Mouse (Mus musculus) neural tube, embryonic 12.5 days (tissue): Measurements from ENCODE around the gene Ginm1. TPM values are rescaled to one million over a fixed set of nuclear protein-coding genes. Genes with fewer than 3 reads are reported as not detected.

Experiments used
- ATAC-seq: fragments of 200-750 bp; cut with Nextera tagmentation; 2 replicates; pipeline ENCODE4 v1.8.0; 2017; ENCODE audit warnings: low read depth, mild to moderate bottlenecking, moderate TSS enrichment, moderate library complexity; ENCODE audit not compliant: low FRiP score
- H3K27ac ChIP-seq: fragments of 300-500 bp; sonication (generic); 2 replicates; pipeline ENCODE4 v1.5.1; 2016
- H3K27me3 ChIP-seq: fragments of 300-500 bp; sonication (generic); replicated peaks from 2 replicates; pipeline ENCODE4 v1.6.1; 2016; ENCODE audit warnings: mild to moderate bottlenecking
- H3K36me3 ChIP-seq: fragments of 300-500 bp; sonication (generic); 2 replicates; pipeline ENCODE4 v1.6.1; 2016; ENCODE audit warnings: mild to moderate bottlenecking
- H3K4me1 ChIP-seq: fragments of 300-500 bp; sonication (generic); 2 replicates; pipeline ENCODE4 v1.6.1; 2016
- H3K4me2 ChIP-seq: fragments of 300-500 bp; sonication (generic); replicated peaks from 2 replicates; pipeline ENCODE4 v1.6.1; 2016; ENCODE audit warnings: mild to moderate bottlenecking
- H3K4me3 ChIP-seq: fragments of 300-500 bp; sonication (generic); 2 replicates; pipeline ENCODE4 v1.5.1; 2016
- H3K9ac ChIP-seq: fragments of 300-500 bp; sonication (generic); 2 replicates; pipeline ENCODE4 v1.6.1; 2016; ENCODE audit warnings: mild to moderate bottlenecking
- H3K9me3 ChIP-seq: fragments of 300-500 bp; sonication (generic); 2 replicates; pipeline ENCODE4 v1.6.1; 2016; ENCODE audit warnings: mild to moderate bottlenecking
- WGBS: fragments of 180-500 bp; shearing (Covaris S2); methylation state at CpG from one replicate; pipeline ENCODE4 v1.1.7; 2016; 5-methylcytosine and 5-hydroxymethylcytosine counted together
- polyA plus RNA-seq: library from polyadenylated mRNA; unstranded; fragments of >200 nt; fragmentation: Nextera tagmentation; extraction: Ambion mirVana; gene quantifications from 2 replicates; pipeline ENCODE4 v1.2.1, GENCODE M21; 2016

Ginm1 gene
- polyA plus RNA-seq, 1 experiment from 2014 or later, result 54.4 TPM

DNA sequence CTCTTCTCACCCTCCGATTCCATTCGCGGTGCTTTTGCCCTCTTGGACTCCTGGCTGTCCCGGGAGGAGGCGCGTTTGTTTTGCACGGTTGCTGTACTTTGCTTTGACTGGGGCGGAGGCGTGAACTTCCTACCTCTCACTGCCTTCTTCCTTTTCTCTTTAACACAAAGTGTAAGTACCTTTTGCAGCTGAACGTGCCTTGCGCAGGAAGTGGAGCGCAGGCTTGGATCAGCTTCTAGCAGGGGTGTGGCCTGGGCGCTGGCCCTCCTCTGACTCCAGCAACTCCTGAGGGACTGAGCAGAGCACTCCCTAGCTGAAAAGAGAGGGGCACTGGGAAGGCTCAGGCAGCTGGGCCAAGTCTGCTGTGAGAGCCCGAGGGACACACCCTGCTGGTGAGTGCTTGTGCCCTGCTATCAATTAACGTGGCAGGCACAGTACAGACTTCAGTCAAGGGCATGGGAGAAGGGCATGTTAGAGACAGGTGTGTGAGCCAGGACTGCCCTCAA, 39.6 kb upstream of the Ginm1 start, which contains the start of gene Zc3h12d:
TSS of gene Zc3h12d (plus strand) at position 300 of the 506 bp plus-strand sequence.
- no peaks in the 10 kb centered on the region; the same call in 1 of the 2 replicates for H3K4me1 ChIP-seq
- no peak within 1 kb of the TSS for H3K27ac ChIP-seq
- no peaks in the 10 kb centered on the region for H3K27me3 ChIP-seq
- no peak within 1 kb of the TSS for H3K4me3 ChIP-seq
- ATAC-seq, result peak; percentile 53; the same call in 1 of the 2 replicates
- no peaks in the 10 kb centered on the region; the same call in 1 of the 2 replicates for H3K36me3 ChIP-seq
- peak within 1 kb of the TSS; percentile 47 for H3K4me2 ChIP-seq
- 5% methylated on average over 15 of the region's 15 CpGs for WGBS
- H3K9ac ChIP-seq, result no peak within 1 kb of the TSS
- no peaks in the 10 kb centered on the region for H3K9me3 ChIP-seq

DNA sequence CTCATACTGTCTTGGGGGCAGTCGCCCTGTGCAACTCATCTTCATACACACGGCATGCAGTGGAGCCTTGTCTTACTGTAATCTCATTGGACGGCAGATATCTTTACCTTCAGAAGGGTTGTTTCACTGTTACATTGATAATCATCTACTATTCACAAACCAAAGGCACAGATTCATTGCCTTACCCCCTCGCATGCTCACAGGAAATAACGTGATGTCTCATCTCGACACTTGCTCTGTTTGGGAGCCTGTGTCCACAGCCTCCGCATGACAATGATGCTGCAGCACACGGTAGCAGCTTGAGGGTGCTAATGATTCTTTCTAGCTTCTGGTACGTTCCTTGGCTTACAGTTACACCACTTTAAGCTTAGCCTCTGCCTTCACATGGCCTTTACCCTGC, 33.5 kb upstream of the Ginm1 start:
- no peaks in the 10 kb centered on the region for H3K4me1 ChIP-seq

DNA sequence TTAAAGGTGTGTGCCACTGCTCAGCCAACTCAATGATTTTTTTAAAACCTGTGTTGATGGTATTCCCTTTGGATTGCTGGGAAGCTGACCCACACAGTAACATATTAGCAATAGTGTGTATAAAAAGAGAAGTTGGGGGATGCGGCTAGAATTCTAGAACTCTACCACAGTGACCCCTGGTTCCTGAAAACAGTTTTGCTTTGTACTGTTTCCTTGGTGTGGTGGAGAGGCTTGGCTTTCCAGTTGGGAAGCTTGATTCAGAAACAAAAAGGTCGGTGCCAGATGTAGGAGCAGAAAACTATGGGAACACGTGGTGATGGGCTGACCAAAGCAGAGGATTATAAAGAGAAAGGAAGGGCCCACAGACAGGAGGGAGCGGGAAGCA, 32.6 kb upstream of the Ginm1 start:
- Histone ChIP-seq H3K9ac (no peak overlapping the region), H3K27ac (no peak overlapping the region), H3K4me3 (no peak overlapping the region), H3K27me3 (no peaks in the 10 kb centered on the region), H3K36me3 (peaks cover 23% of the 10 kb centered on the region), H3K4me1 (no peaks in the 10 kb centered on the region), H3K9me3 (no peaks in the 10 kb centered on the region), H3K4me2 (no peak overlapping the region)
- 93% methylated on average over 4 of the region's 4 CpGs for WGBS
- no peak for ATAC-seq

More for the DNA sequence above, 33.5 kb upstream of the Ginm1 start:
- no peak for ATAC-seq
- 94% methylated on average over 9 of the region's 9 CpGs for WGBS
- no peak overlapping the region for H3K4me2 ChIP-seq
- no peak overlapping the region for H3K27ac ChIP-seq
- no peak overlapping the region for H3K9ac ChIP-seq
- no peak overlapping the region for H3K4me3 ChIP-seq
- peaks cover 15% of the 10 kb centered on the region for H3K36me3 ChIP-seq
- no peaks in the 10 kb centered on the region for H3K9me3 ChIP-seq
- no peaks in the 10 kb centered on the region for H3K27me3 ChIP-seq

DNA sequence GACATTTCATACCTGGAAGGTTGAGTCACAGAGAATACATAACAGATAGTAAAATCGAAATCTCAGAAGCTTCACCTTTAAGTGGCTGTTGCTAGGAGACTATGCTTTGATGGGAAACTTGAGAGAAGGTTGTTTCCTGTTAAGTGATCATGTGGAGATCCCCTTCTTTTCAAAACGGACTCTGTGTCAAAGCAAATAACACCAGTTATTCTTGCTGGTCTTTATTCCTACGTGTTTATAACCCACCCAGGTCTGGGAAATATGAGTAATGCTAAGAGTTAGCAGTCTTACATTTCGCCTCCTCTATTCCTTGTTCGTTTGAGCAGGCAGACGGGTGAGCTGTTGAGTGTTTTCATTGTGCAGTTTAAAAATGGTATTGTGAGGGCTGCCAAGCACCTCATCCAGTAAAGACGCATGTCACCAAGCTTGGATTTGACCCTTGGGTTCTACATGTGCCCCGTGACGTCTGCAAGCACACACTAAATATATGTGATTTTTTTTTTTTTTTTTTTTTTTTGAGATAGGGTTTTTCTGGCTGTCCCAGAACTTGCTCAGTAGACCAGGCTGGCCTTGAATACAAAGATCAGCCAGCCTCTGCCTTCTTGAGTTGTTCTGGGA, 32.1 kb upstream of the Ginm1 start:
- WGBS, result 93% methylated on average over 9 of the region's 9 CpGs
- no peak overlapping the region for H3K27ac ChIP-seq
- no peaks in the 10 kb centered on the region for H3K4me1 ChIP-seq
- no peaks in the 10 kb centered on the region for H3K27me3 ChIP-seq
- no peak overlapping the region for H3K9ac ChIP-seq
- H3K9me3 ChIP-seq, result no peaks in the 10 kb centered on the region
- H3K4me3 ChIP-seq, result no peak overlapping the region
- no peak overlapping the region for H3K4me2 ChIP-seq
- peaks cover 25% of the 10 kb centered on the region for H3K36me3 ChIP-seq
- ATAC-seq, result no peak

DNA sequence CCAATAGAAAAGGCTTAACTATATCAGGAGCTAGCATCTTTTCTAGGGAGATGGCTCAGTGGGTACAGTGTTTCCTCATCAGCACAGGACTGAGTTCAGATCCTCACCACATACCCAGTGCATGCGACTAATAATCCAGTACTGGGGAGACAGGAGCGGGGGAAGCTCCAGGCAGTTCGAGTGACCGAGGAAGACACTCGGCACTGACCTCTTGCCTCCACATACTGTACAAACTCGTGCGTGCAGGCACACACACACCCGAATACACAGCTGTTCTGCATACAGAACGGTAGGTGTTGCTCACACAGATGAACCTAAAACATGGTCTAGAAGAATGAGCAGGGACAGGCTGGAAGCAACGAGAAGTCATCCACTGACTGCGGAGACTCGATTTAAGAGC, 29.4 kb upstream of the Ginm1 start:
- WGBS, result 99% methylated on average over 12 of the region's 12 CpGs

DNA sequence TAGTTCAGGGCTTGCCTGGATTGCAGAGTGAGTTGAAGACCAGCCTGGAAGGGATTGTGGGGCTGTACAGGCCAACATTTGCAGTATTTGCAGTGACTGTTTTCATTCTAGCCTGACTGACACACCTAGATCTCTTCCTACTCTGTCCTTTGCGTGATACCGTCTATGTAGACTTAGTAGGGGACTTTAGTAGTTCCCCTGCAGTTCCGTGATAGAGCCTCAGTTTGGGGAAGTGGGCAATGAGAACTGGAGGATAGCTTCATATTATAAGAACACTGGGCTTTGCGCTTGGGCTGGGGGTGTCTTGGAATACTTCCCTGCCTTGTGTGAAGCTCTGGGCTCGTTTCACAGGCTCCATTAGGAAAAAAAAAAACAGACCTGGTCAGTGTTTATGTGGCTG, 27.5 kb upstream of the Ginm1 start:
- H3K4me3 ChIP-seq, result no peak overlapping the region
- H3K9me3 ChIP-seq, result no peaks in the 10 kb centered on the region
- no peak overlapping the region for H3K27ac ChIP-seq
- H3K27me3 ChIP-seq, result no peaks in the 10 kb centered on the region
- H3K36me3 ChIP-seq, result peaks cover 51% of the 10 kb centered on the region
- H3K4me1 ChIP-seq, result no peaks in the 10 kb centered on the region
- WGBS, result 92% methylated on average over 5 of the region's 5 CpGs
- no peak overlapping the region for H3K4me2 ChIP-seq
- no peak overlapping the region for H3K9ac ChIP-seq
- ATAC-seq, result no peak

More for the DNA sequence above, 29.4 kb upstream of the Ginm1 start:
- no peaks in the 10 kb centered on the region for H3K27me3 ChIP-seq
- ATAC-seq, result no peak
- H3K4me1 ChIP-seq, result no peaks in the 10 kb centered on the region
- H3K36me3 ChIP-seq, result peaks cover 40% of the 10 kb centered on the region
- no peaks in the 10 kb centered on the region for H3K9me3 ChIP-seq
- no peak overlapping the region for H3K9ac ChIP-seq
- no peak overlapping the region for H3K4me2 ChIP-seq
- no peak overlapping the region for H3K27ac ChIP-seq
- H3K4me3 ChIP-seq, result no peak overlapping the region

DNA sequence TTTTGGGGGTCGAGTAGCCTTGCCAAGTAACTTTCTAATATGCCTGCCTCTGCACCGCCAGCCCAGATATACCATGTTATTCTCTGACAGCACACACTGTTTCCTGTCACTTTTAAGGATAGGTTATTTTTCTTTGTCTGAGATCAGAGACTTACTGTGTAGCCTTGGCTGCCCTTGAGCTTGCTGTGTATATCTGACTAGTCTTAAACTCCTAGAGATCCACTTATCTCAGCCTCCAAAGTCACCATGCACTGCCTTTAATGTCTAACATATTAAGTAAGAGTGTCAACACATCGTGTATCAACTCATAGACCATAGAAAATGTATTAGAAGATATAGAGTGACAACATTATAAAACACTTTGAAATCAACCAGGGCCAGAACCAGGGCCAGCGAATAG, 27.0 kb upstream of the Ginm1 start:
- Histone ChIP-seq H3K9me3 (no peaks in the 10 kb centered on the region), H3K4me1 (no peaks in the 10 kb centered on the region), H3K4me3 (no peak overlapping the region), H3K9ac (no peak overlapping the region), H3K36me3 (peaks cover 53% of the 10 kb centered on the region), H3K27me3 (no peaks in the 10 kb centered on the region), H3K27ac (no peak overlapping the region), H3K4me2 (no peak overlapping the region)
- no peak for ATAC-seq
- 96% methylated on average over 4 of the region's 4 CpGs for WGBS

DNA sequence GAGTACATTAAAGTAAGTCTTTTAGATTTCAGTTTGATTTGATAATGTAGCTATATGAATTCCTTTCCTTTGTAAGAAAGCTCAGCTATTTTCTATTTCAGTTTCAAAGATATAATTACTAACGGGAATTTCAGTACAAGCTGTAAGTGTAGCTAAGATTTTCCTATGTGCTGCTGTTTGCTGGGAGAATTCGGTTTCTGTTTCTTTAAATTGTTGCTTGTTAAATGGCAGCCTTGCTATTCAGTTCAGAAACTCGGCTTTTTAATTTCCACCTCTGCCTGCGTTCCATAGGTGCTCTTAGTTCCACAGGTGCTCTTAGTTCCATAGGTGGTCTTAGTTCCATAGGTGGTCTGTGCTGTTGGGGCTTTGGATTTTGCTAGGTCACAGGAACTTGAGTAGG, 26.5 kb upstream of the Ginm1 start:
- H3K4me3 ChIP-seq, result no peak overlapping the region
- H3K27ac ChIP-seq, result no peak overlapping the region
- H3K9ac ChIP-seq, result no peak overlapping the region
- no peaks in the 10 kb centered on the region for H3K9me3 ChIP-seq
- no peak overlapping the region for H3K4me2 ChIP-seq
- no peaks in the 10 kb centered on the region for H3K27me3 ChIP-seq
- WGBS, result 95% methylated on average over 4 of the region's 4 CpGs
- ATAC-seq, result no peak
- peaks cover 58% of the 10 kb centered on the region for H3K36me3 ChIP-seq
- no peaks in the 10 kb centered on the region for H3K4me1 ChIP-seq

DNA sequence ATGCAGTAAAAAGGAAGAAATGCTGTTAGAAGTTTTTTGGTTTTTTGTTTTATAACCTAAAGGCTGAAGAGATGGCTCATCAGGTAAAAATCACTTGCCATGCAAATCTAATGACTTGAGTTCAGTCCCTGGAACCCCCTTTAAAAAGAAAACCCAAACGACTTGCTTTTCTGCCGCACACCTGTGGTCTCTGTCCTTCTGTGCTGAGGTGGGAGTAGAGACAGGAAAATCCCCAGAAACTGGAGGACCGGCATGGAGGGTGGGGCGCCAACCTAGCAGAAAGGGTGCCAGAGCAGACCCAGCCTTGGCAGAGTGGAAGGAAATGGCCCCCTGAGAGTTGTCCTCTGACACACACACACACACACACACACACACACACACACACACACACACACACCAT, 26.1 kb upstream of the Ginm1 start:
- H3K9ac ChIP-seq, result no peak overlapping the region

DNA sequence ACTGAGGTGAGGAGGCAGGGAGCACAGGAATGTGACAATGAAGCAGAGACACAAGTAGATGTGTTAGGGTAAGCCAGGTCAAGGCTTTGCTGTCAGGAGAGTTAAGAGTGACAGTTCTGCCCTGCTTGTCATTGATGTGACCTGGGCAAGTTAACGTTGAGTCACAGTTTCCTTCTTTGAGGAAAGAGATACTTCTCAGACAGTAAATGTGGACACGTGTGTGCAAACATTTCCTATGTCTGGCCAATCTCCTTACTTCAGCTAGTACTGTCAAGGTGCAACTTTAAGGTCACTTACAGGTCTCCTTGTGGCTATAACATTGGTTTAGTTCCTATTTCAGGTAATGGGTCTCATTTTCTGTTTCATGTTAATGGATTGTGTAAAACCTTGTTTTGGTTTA, 23.9 kb upstream of the Ginm1 start:
- no peak overlapping the region for H3K27ac ChIP-seq
- peaks cover 55% of the 10 kb centered on the region for H3K36me3 ChIP-seq
- H3K4me1 ChIP-seq, result no peaks in the 10 kb centered on the region
- 95% methylated on average over 2 of the region's 2 CpGs for WGBS
- no peak for ATAC-seq
- no peak overlapping the region for H3K9ac ChIP-seq
- no peak overlapping the region for H3K4me2 ChIP-seq
- H3K9me3 ChIP-seq, result no peaks in the 10 kb centered on the region
- no peak overlapping the region for H3K4me3 ChIP-seq
- no peaks in the 10 kb centered on the region for H3K27me3 ChIP-seq

More for the DNA sequence above, 26.1 kb upstream of the Ginm1 start:
- no peaks in the 10 kb centered on the region for H3K27me3 ChIP-seq
- no peaks in the 10 kb centered on the region for H3K9me3 ChIP-seq
- peaks cover 58% of the 10 kb centered on the region for H3K36me3 ChIP-seq
- no peaks in the 10 kb centered on the region for H3K4me1 ChIP-seq
- WGBS, result 94% methylated on average over 4 of the region's 4 CpGs
- no peak for ATAC-seq
- H3K4me3 ChIP-seq, result no peak overlapping the region
- no peak overlapping the region for H3K27ac ChIP-seq
- H3K4me2 ChIP-seq, result no peak overlapping the region

DNA sequence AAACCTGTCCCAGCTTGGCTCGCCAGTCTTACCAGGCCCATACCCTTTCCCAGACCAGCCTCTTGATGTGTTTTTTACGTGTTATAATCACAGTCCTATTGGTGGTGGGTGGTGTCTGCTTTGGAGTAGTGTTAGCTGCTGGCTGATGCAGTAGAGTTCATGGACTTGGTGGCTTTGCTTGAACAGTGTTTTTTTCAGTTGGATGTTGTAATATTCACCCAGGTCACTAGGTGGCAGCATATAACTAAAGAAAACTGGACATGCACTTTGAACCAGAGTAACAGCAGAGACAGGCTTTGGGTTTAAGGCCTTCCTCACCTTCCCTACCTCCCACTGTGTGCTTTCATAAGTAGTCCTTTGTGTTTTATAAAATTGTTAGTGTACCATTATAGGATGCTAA, 17.3 kb upstream of the Ginm1 start:
- Histone ChIP-seq H3K27ac (no peak overlapping the region), H3K27me3 (no peaks in the 10 kb centered on the region), H3K36me3 (peaks cover 50% of the 10 kb centered on the region), H3K4me2 (no peak overlapping the region), H3K9me3 (no peaks in the 10 kb centered on the region), H3K4me3 (no peak overlapping the region), H3K4me1 (no peaks in the 10 kb centered on the region), H3K9ac (no peak overlapping the region)
- WGBS, result 52% methylated on average over 2 of the region's 2 CpGs
- ATAC-seq, result peak; percentile 37; the same call in 1 of the 2 replicates

DNA sequence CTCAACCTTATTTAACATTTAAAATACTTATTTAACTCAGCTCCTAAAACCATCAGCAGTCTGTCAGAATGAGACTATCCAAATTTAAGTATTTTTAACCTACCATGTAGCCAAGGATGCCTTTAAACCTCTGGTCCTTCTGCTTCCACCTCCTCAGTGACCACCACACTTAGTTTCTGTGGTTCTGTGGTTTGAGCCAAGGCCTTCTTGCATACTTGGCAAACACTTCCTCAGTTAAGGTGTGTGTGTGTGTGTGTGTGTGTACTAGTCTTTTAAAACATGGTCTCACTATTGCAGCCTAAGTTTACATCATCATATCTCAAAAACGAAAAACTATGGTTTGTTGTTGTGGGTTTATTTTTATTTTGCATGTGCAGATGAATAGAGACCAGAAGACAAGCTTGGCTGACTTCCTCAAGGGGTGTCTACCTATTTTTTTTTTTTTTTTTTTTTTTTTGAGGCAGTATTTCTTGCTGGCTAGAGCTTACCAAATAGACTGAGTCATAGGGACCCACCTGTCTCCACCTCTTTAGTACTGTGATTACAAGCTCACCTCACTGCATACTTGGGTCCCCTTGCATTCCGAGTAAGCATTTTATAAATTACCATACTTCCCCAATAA, 10.0 kb upstream of the Ginm1 start:
- peaks cover 71% of the 10 kb centered on the region for H3K36me3 ChIP-seq
- H3K9ac ChIP-seq, result no peak overlapping the region
- H3K27ac ChIP-seq, result no peak overlapping the region
- H3K4me3 ChIP-seq, result no peak overlapping the region
- H3K4me1 ChIP-seq, result no peaks in the 10 kb centered on the region
- no peak for ATAC-seq
- no peak overlapping the region for H3K4me2 ChIP-seq
- WGBS, result 94% methylated on average over 2 of the region's 2 CpGs
- no peaks in the 10 kb centered on the region for H3K9me3 ChIP-seq
- no peaks in the 10 kb centered on the region for H3K27me3 ChIP-seq

DNA sequence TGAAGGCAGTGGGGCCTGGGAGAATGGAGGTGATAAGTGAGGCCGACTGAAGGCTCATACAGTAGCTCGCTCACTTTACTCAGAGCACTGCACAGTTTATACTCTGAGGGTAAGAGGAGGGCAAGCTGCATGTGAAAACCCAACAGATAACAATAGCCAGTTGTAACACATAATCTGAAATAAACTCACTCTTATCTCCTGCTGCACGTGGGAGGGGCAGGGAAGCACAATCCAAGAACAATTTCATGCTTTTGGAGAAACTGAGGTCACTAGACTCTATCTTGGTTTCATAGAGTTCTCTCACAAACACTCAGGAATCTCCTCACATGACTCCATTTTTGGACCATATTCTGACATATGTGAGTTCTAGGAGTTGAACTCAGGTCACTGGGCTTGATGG, 8.6 kb upstream of the Ginm1 start:
- no peak overlapping the region for H3K4me3 ChIP-seq
- no peak overlapping the region for H3K9ac ChIP-seq
- no peaks in the 10 kb centered on the region for H3K9me3 ChIP-seq
- no peak for ATAC-seq
- no peak overlapping the region for H3K27ac ChIP-seq
- H3K27me3 ChIP-seq, result no peaks in the 10 kb centered on the region
- WGBS, result 95% methylated on average over 3 of the region's 3 CpGs
- peaks cover 81% of the 10 kb centered on the region for H3K36me3 ChIP-seq
- H3K4me2 ChIP-seq, result no peak overlapping the region
- H3K4me1 ChIP-seq, result no peaks in the 10 kb centered on the region
